Mouse (Mus musculus) liver, embryonic 14.5 days (tissue): ENCODE data around the gene Wapl. TPM values are rescaled to one million over a fixed set of nuclear protein-coding genes. Genes with fewer than 3 reads are reported as not detected.

ENCODE experiments used
- ATAC-seq: fragments of 200-750 bp; cut with Nextera tagmentation; 2 replicates; pipeline ENCODE4 v1.8.0; 2017; ENCODE audit warnings: moderate number of reproducible peaks, mild to moderate bottlenecking, moderate library complexity; ENCODE audit not compliant: insufficient read depth
- DNase-seq, 3 experiments: peaks; one replicate each; pipeline ENCODE4 v3.0.0-alpha.2; 2012 to 2013; ENCODE audit warnings: low read depth in 3 of 3, low spot score in 3 of 3
- H3K27ac ChIP-seq: fragments of 300-500 bp; sonication (generic); 2 replicates; pipeline ENCODE4 v1.5.1; 2014; ENCODE audit warnings: moderate library complexity, mild to moderate bottlenecking, control low read depth, inconsistent platforms
- H3K27me3 ChIP-seq: fragments of 300-500 bp; sonication (generic); 2 replicates; pipeline ENCODE4 v1.6.1; 2014; ENCODE audit warnings: mild to moderate bottlenecking, low read length, moderate library complexity; ENCODE audit not compliant: control insufficient read depth, insufficient read depth
- H3K36me3 ChIP-seq: fragments of 300-500 bp; sonication (generic); replicated peaks from 2 replicates; pipeline ENCODE4 v1.6.1; 2014; ENCODE audit warnings: low read depth; ENCODE audit not compliant: control insufficient read depth, insufficient read depth
- H3K4me1 ChIP-seq, 2 experiments: fragments of 200-500 bp in 1 of 2; fragments of 300-500 bp in 1 of 2; sonication (generic) in 1 of 2; replicated peaks; 2 replicates each; pipeline ENCODE4 v1.6.1; 2012 to 2014; ENCODE audit warnings: antibody characterized with exemption in 1 of 2, inconsistent platforms in 1 of 2, low read length in 1 of 2; ENCODE audit not compliant: control insufficient read depth in 2 of 2, insufficient read depth in 2 of 2
- H3K4me2 ChIP-seq: fragments of 300-500 bp; sonication (generic); 2 replicates; pipeline ENCODE4 v1.6.1; 2014; ENCODE audit warnings: low read depth, mild to moderate bottlenecking, control low read depth, moderate library complexity
- H3K4me3 ChIP-seq, 2 experiments: fragments of 200-500 bp in 1 of 2; fragments of 300-500 bp in 1 of 2; sonication (generic) in 1 of 2; 2 replicates each; pipeline ENCODE4 v1.5.1; 2012 to 2014; ENCODE audit warnings: low read depth in 2 of 2, low read length in 2 of 2, mild to moderate bottlenecking in 2 of 2, control low read depth in 1 of 2, inconsistent platforms in 1 of 2, moderate library complexity in 1 of 2; ENCODE audit not compliant: insufficient read depth in 1 of 2
- H3K9ac ChIP-seq: fragments of 300-500 bp; sonication (generic); replicated peaks from 2 replicates; pipeline ENCODE4 v1.6.1; 2014; ENCODE audit warnings: mild to moderate bottlenecking, control low read depth, moderate library complexity
- H3K9me3 ChIP-seq: fragments of 300-500 bp; sonication (generic); 2 replicates; pipeline ENCODE4 v1.6.1; 2016; ENCODE audit warnings: low read length, mixed read lengths; ENCODE audit not compliant: control insufficient read depth
- CTCF ChIP-seq: IDR thresholded peaks from 2 replicates; pipeline ENCODE4 v1.5.1; 2016; ENCODE audit warnings: antibody characterized with exemption, low read depth, control low read depth
- EP300 ChIP-seq: IDR thresholded peaks from 2 replicates; pipeline ENCODE4 v1.6.1; 2016; ENCODE audit warnings: antibody characterized with exemption, low read depth
- WGBS: fragments of 180-500 bp; shearing (Covaris S2); extraction: QIAGEN DNeasy Blood & Tissue Kit; methylation state at CpG from one replicate; pipeline ENCODE4 v1.1.7; 2014; ENCODE audit not compliant: insufficient replicate concordance; 5-methylcytosine and 5-hydroxymethylcytosine counted together
- polyA plus RNA-seq, 2 experiments: library from polyadenylated mRNA; depleted of rRNA in 1 of 2; stranded (reverse) in 1 of 2; unstranded in 1 of 2; fragments of >200 nt; fragmentation: Nextera tagmentation in 1 of 2; extraction: Ambion mirVana in 1 of 2; gene quantifications; 2 replicates each; pipeline versions ENCODE4 v1.2.1 to v1.2.3; 2012 to 2014

The Wapl gene
- polyA plus RNA-seq, 2 experiments, result 25.0 to 25.2 TPM

GRCm38 (mm10) chr14:34661621-34662477, 11.9 kb upstream of the Wapl start:
- peak; percentile 75 to 84 (median 77) for DNase-seq
- under 1% methylated on average over 39 of the region's 39 CpGs for WGBS

GRCm38 (mm10) chr14:34662478-34662826, 11.3 kb upstream of the Wapl start:
- H3K27me3 ChIP-seq, result no peaks in the 10 kb centered on the region
- TF ChIP-seq CTCF (no peak), EP300 (no peak)
- no peaks in the 10 kb centered on the region; the same call in 1 of the 2 replicates for H3K9me3 ChIP-seq
- 13% methylated on average over 4 of the region's 4 CpGs for WGBS
- H3K36me3 ChIP-seq, result no peaks in the 10 kb centered on the region
- H3K4me2 ChIP-seq, result peak overlapping the region; percentile 95
- ATAC-seq (no peak), DNase-seq (no peak)
- peak overlapping the region; percentile 96 for H3K9ac ChIP-seq
- H3K4me1 ChIP-seq, result peaks cover 26 to 33% of the 10 kb centered on the region in 2 experiments
- H3K27ac ChIP-seq, result peak overlapping the region; percentile 99
- H3K4me3 ChIP-seq, result peak overlapping the region; percentile 82 to 85

More at GRCm38 (mm10) chr14:34661621-34662477, 11.9 kb upstream of the Wapl start:
- ATAC-seq, result peak; percentile 80
- no peaks in the 10 kb centered on the region; the same call in 1 of the 2 replicates for H3K9me3 ChIP-seq
- H3K4me3 ChIP-seq, result peak overlapping the region; percentile 82 to 85
- H3K27ac ChIP-seq, result peak overlapping the region; percentile 99
- peak overlapping the region; percentile 95 for H3K4me2 ChIP-seq
- TF ChIP-seq CTCF (no peak), EP300 (peak; percentile 50)
- H3K4me1 ChIP-seq, result peaks cover 26 to 33% of the 10 kb centered on the region in 2 experiments
- H3K27me3 ChIP-seq, result no peaks in the 10 kb centered on the region
- H3K36me3 ChIP-seq, result no peaks in the 10 kb centered on the region
- H3K9ac ChIP-seq, result peak overlapping the region; percentile 96

- H3K27me3 ChIP-seq, result no peaks in the 10 kb centered on the region
- no peak for ATAC-seq
- WGBS, result 73% methylated on average over 1 of the region's 1 CpGs
- peaks cover 26 to 32% of the 10 kb centered on the region in 2 experiments for H3K4me1 ChIP-seq
- H3K36me3 ChIP-seq, result no peaks in the 10 kb centered on the region
- H3K9me3 ChIP-seq, result no peaks in the 10 kb centered on the region
- no peak overlapping the region for H3K27ac ChIP-seq
- H3K4me2 ChIP-seq, result peak overlapping the region; percentile 95; the same call in 1 of the 2 replicates
- no peak overlapping the region; the same call in 1 of the 2 replicates for H3K9ac ChIP-seq
- DNase-seq, result no peak
- TF ChIP-seq CTCF (no peak), EP300 (no peak)
- no peak overlapping the region for H3K4me3 ChIP-seq
Observed at GRCm38 (mm10) chr14:34663381-34663780, 10.3 kb upstream of the Wapl start.

- no peak overlapping the region for H3K9ac ChIP-seq
- H3K4me1 ChIP-seq, result peaks cover 6 to 10% of the 10 kb centered on the region in 2 experiments
- H3K27me3 ChIP-seq, result no peaks in the 10 kb centered on the region
- no peak overlapping the region for H3K4me3 ChIP-seq
- ATAC-seq (no peak), DNase-seq (peak in 1 of 3 experiments; percentile 33)
- no peak for TF ChIP-seq CTCF
- no peak for TF ChIP-seq EP300
- no peak overlapping the region for H3K27ac ChIP-seq
- no peaks in the 10 kb centered on the region for H3K9me3 ChIP-seq
- H3K4me2 ChIP-seq, result no peak overlapping the region
- H3K36me3 ChIP-seq, result no peaks in the 10 kb centered on the region
- WGBS, result 8% methylated on average over 3 of the region's 3 CpGs
Observed at GRCm38 (mm10) chr14:34669082-34669481, 4.6 kb upstream of the Wapl start.

- H3K27ac ChIP-seq, result no peak overlapping the region
- DNase-seq, result no peak
- WGBS, result 51% methylated on average over 2 of the region's 2 CpGs
- no peaks in the 10 kb centered on the region for H3K36me3 ChIP-seq
- no peak overlapping the region for H3K9ac ChIP-seq
- TF ChIP-seq CTCF, result no peak
- no peak for TF ChIP-seq EP300
- no peak for ATAC-seq
- no peak overlapping the region for H3K4me2 ChIP-seq
- H3K4me3 ChIP-seq, result no peak overlapping the region
- H3K4me1 ChIP-seq, result peaks cover 6 to 10% of the 10 kb centered on the region in 2 experiments
- H3K27me3 ChIP-seq, result no peaks in the 10 kb centered on the region
- H3K9me3 ChIP-seq, result no peaks in the 10 kb centered on the region
Observed at GRCm38 (mm10) chr14:34670256-34670655, 3.5 kb upstream of the Wapl start.
